Mouse (Mus musculus): ENCODE results near the gene Map2k4. TPM values are rescaled to one million over a fixed set of nuclear protein-coding genes. Genes with fewer than 3 reads are reported as not detected.

Map2k4 gene
- polyA plus RNA-seq, 1 experiment from 2014 or later: 77.5 TPM

DNA sequence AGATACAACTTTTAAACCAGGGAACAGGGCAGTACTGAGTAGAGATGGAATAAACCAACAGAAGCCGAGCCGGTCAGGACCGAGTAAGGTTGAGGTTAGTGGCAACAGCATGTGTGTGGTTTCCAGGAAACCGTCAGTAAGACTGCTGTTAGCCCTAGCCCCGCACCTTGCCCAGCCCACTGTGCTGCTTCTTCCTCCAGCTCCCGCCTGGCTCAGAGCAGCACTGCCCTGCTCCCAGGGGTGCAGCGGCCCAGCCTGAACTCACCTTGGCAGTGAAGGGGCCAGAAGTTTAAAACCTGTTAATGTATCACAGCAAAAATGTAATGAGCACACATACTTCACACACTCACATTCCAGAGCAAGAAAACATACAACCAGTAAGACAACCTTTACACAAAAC lies 53.4 kb downstream of the Map2k4 start:
- Histone ChIP-seq H3K27ac (no peak overlapping the region), H3K36me3 (peaks cover 3% of the 10 kb centered on the region; the same call in 1 of the 2 replicates), H3K9me3 (no peaks in the 10 kb centered on the region), H3K4me1 (replicated peaks) (no peaks in the 10 kb centered on the region; the same call in 1 of the 2 replicates), H3K27me3 (no peaks in the 10 kb centered on the region), H3K9ac (no peak overlapping the region), H3K4me3 (no peak overlapping the region), H3K4me2 (no peak overlapping the region)
- no peak for ATAC-seq (ENCODE audit: low FRiP score)
- 90% methylated on average over 7 of the region's 7 CpGs for whole genome bisulfite sequencing

GRCm38 (mm10) chr11:65729623-65730217 lies 58.4 kb downstream of the Map2k4 start:
- peaks cover 12% of the 10 kb centered on the region for H3K36me3 ChIP-seq
- no peaks in the 10 kb centered on the region for H3K9me3 ChIP-seq
- no peak overlapping the region for H3K4me3 ChIP-seq
- no peak overlapping the region for H3K9ac ChIP-seq
- H3K27ac ChIP-seq: no peak overlapping the region
- no peak overlapping the region for H3K4me2 ChIP-seq
- no peaks in the 10 kb centered on the region for H3K27me3 ChIP-seq
- 89% methylated on average over 6 of the region's 6 CpGs for WGBS
- ATAC-seq (ENCODE audit: low FRiP score): no peak
- no peaks in the 10 kb centered on the region; the same call in 1 of the 2 replicates for H3K4me1 ChIP-seq (replicated peaks)

GRCm38 (mm10) chr11:65728906-65729305 lies 59.2 kb downstream of the Map2k4 start:
- no peak for ATAC-seq (ENCODE audit: low FRiP score)
- no peak overlapping the region for H3K27ac ChIP-seq

DNA sequence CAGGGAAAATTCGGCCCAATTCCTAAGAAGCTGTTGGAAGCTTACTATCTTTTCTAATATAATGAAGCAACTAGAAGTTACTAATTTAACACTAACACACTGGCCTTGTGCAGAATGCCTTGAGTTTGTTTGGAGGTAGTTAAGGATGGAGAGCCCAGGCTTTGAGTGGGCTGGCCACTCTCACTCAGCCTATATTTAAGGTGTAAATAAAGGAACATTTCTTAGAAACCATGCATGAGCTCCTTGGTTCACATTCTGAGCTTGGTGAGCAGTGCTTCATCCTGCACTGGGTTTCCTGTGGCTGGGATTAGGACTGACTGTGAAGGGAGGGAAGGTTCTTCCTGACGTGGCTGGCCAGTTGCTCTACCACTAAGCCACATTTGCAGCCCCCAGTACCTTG lies 64.4 kb downstream of the Map2k4 start:
- H3K9ac ChIP-seq: no peak overlapping the region
- H3K27me3 ChIP-seq: no peaks in the 10 kb centered on the region
- H3K4me3 ChIP-seq: no peak overlapping the region
- no peak overlapping the region for H3K4me2 ChIP-seq
- WGBS: 97% methylated on average over 2 of the region's 2 CpGs
- no peaks in the 10 kb centered on the region for H3K4me1 ChIP-seq (replicated peaks)
- no peak overlapping the region for H3K27ac ChIP-seq
- ATAC-seq (ENCODE audit: low FRiP score): no peak
- no peaks in the 10 kb centered on the region for H3K9me3 ChIP-seq
- H3K36me3 ChIP-seq: peaks cover 13% of the 10 kb centered on the region

More at GRCm38 (mm10) chr11:65728906-65729305, 59.2 kb downstream of the Map2k4 start:
- Histone ChIP-seq H3K9me3 (no peaks in the 10 kb centered on the region), H3K36me3 (peaks cover 13% of the 10 kb centered on the region), H3K4me2 (no peak overlapping the region), H3K9ac (no peak overlapping the region), H3K27me3 (no peaks in the 10 kb centered on the region), H3K4me3 (no peak overlapping the region), H3K4me1 (replicated peaks) (no peaks in the 10 kb centered on the region)
- 97% methylated on average over 4 of the region's 4 CpGs for WGBS

- Histone ChIP-seq H3K27ac (no peak overlapping the region), H3K4me2 (no peak overlapping the region), H3K4me1 (replicated peaks) (no peaks in the 10 kb centered on the region), H3K27me3 (no peaks in the 10 kb centered on the region), H3K36me3 (peaks cover 13% of the 10 kb centered on the region; the same call in 1 of the 2 replicates), H3K9me3 (no peaks in the 10 kb centered on the region), H3K4me3 (no peak overlapping the region), H3K9ac (no peak overlapping the region)
- ATAC-seq (ENCODE audit: low FRiP score): no peak
- WGBS: 88% methylated on average over 3 of the region's 3 CpGs
These were observed 66.5 kb downstream of the Map2k4 start for GRCm38 (mm10) chr11:65721615-65722014.

DNA sequence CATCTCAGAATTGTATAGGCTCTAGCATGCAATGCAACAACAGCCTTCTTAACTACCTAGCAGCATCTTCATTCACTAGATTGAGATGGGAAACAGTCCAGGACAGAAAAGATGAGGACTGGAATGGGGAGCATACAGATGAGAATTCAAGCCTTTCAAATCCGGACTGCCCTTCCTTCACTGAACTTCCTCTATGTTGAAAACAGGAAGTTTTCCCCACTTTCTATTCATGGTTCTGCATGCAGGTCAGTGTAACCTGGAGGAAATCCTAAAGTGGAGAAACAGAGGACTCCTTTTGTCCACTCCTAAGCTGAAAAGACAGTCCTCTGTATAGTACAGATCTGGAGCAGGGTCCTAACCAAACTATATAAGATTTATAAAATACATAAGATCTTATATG lies 68.1 kb downstream of the Map2k4 start:
- no peak for ATAC-seq (ENCODE audit: low FRiP score)
- WGBS: 82% methylated on average over 1 of the region's 1 CpGs

GRCm38 (mm10) chr11:65713830-65714229 lies 74.3 kb downstream of the Map2k4 start:
- Histone ChIP-seq H3K36me3 (peaks cover 13% of the 10 kb centered on the region), H3K4me3 (no peak overlapping the region), H3K4me1 (replicated peaks) (peaks cover 9% of the 10 kb centered on the region; the same call in 1 of the 2 replicates), H3K27ac (no peak overlapping the region), H3K9ac (no peak overlapping the region), H3K9me3 (no peaks in the 10 kb centered on the region), H3K4me2 (no peak overlapping the region), H3K27me3 (no peaks in the 10 kb centered on the region)
- ATAC-seq (ENCODE audit: low FRiP score): no peak
- WGBS: 95% methylated on average over 4 of the region's 4 CpGs

More for the DNA sequence above, 68.1 kb downstream of the Map2k4 start:
- Histone ChIP-seq H3K9ac (no peak overlapping the region), H3K4me2 (no peak overlapping the region), H3K4me1 (replicated peaks) (no peaks in the 10 kb centered on the region), H3K4me3 (no peak overlapping the region), H3K9me3 (no peaks in the 10 kb centered on the region), H3K27ac (no peak overlapping the region), H3K27me3 (no peaks in the 10 kb centered on the region), H3K36me3 (peaks cover 13% of the 10 kb centered on the region)

- no peak overlapping the region for H3K9ac ChIP-seq
- peaks cover 9% of the 10 kb centered on the region; the same call in 1 of the 2 replicates for H3K4me1 ChIP-seq (replicated peaks)
- peaks cover 21% of the 10 kb centered on the region for H3K36me3 ChIP-seq
- H3K4me2 ChIP-seq: no peak overlapping the region
- no peaks in the 10 kb centered on the region for H3K27me3 ChIP-seq
- 86% methylated on average over 6 of the region's 6 CpGs for WGBS
- H3K4me3 ChIP-seq: no peak overlapping the region
- H3K9me3 ChIP-seq: no peaks in the 10 kb centered on the region
- no peak overlapping the region for H3K27ac ChIP-seq
- no peak for ATAC-seq (ENCODE audit: low FRiP score)
These were observed 75.3 kb downstream of the Map2k4 start for GRCm38 (mm10) chr11:65712754-65713306.

DNA sequence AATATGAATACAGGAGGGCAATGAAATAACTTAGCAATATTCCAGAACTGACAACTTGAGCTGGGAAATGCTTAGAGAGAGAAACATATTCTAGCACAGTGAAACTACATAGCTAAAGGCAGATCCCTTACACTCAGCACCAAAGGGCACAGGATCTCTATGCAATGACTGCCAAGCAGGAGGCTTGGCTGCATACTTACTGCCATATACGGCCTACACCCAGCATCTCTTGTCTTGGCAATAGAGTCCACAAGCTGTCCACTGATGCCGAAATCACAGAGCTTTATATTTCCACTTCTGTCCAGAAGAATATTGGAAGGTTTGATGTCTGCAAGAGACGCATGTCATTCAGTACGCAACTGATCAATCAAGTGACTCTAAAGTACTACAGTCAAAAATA lies 81.3 kb downstream of the Map2k4 start:
- Histone ChIP-seq H3K9ac (no peak overlapping the region), H3K4me2 (no peak overlapping the region), H3K4me3 (no peak overlapping the region), H3K4me1 (replicated peaks) (no peaks in the 10 kb centered on the region), H3K27me3 (no peaks in the 10 kb centered on the region), H3K27ac (no peak overlapping the region), H3K36me3 (peaks cover 30% of the 10 kb centered on the region), H3K9me3 (no peaks in the 10 kb centered on the region)
- WGBS: over 99% methylated on average over 4 of the region's 4 CpGs
- ATAC-seq (ENCODE audit: low FRiP score): no peak

DNA sequence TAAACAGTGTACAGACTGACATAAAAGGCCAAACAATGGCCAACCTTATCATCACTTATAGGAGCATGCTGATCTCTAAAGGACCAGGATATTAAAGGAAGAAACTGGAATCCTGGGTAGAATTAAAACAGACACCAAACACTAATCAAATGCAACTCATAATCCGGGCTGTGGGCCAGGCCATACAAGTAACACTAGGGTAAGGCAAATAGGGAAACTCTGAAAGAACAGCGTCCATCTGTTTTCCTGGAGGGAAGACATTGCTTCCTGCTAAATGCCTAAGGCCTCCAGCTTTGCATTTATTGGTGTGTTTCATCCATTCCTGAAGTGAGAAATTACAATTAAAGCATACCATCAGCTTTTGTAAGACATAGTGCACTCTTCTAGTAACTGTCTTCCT lies 81.9 kb downstream of the Map2k4 start:
- H3K27me3 ChIP-seq: no peaks in the 10 kb centered on the region
- no peak overlapping the region for H3K9ac ChIP-seq
- H3K4me2 ChIP-seq: no peak overlapping the region
- peaks cover 32% of the 10 kb centered on the region for H3K36me3 ChIP-seq
- no peaks in the 10 kb centered on the region for H3K9me3 ChIP-seq
- no peaks in the 10 kb centered on the region for H3K4me1 ChIP-seq (replicated peaks)
- ATAC-seq (ENCODE audit: low FRiP score): no peak
- WGBS: 100% methylated on average over 2 of the region's 2 CpGs
- no peak overlapping the region for H3K27ac ChIP-seq
- no peak overlapping the region for H3K4me3 ChIP-seq

- Histone ChIP-seq H3K27me3 (no peaks in the 10 kb centered on the region), H3K9me3 (no peaks in the 10 kb centered on the region), H3K27ac (no peak overlapping the region), H3K4me1 (replicated peaks) (no peaks in the 10 kb centered on the region), H3K4me3 (no peak overlapping the region), H3K9ac (no peak overlapping the region), H3K36me3 (peaks cover 41% of the 10 kb centered on the region), H3K4me2 (no peak overlapping the region)
- ATAC-seq (ENCODE audit: low FRiP score): no peak
- 94% methylated on average over 4 of the region's 4 CpGs for WGBS
These were observed 83.2 kb downstream of the Map2k4 start for GRCm38 (mm10) chr11:65704861-65705260.

GRCm38 (mm10) chr11:65678824-65679402 lies 109.2 kb downstream of the Map2k4 start:
- no peaks in the 10 kb centered on the region for H3K27me3 ChIP-seq
- no peaks in the 10 kb centered on the region for H3K36me3 ChIP-seq
- H3K4me3 ChIP-seq: no peak overlapping the region
- no peaks in the 10 kb centered on the region for H3K9me3 ChIP-seq
- peak; percentile 54; the same call in 1 of the 2 replicates for ATAC-seq (ENCODE audit: low FRiP score)
- H3K4me1 ChIP-seq (replicated peaks): no peaks in the 10 kb centered on the region
- no peak overlapping the region for H3K27ac ChIP-seq
- no peak overlapping the region for H3K4me2 ChIP-seq
- 44% methylated on average over 12 of the region's 12 CpGs for WGBS
- H3K9ac ChIP-seq: 0 out of 2 replicates have a peak overlapping the region, but pooled peaks have one; percentile 39

Data from hindbrain, embryonic 13.5 days (tissue).